Comparison of ENCODE assay signal across 22 mouse cellular contexts in genomic region chrX:163845408-163845807, GRCm38 (mm10).
DNase-seq lines count a peak whose midpoint lies in the region; ATAC-seq and TF ChIP-seq lines count a peak whose summit lies in the region.
"Had no signal": no experiment of that assay in that cellular context is flagged by ENCODE, and none has a peak within 500 bp of the region (broad histone marks: within the 10 kb centered on the region; RNA-seq: fewer than 3 reads in every experiment).

No protein-coding gene starts in this region.

- TF ChIP-seq POLR2A in bone marrow macrophage, adult 2 months (IDR thresholded peaks at IDR 0.05; ENCODE audit: borderline replicate concordance, low read depth, low read length) = no peak

- no peak for DNase-seq in spleen, postnatal 4 days (ENCODE audit: low spot score in 2 of 2)
- DNase-seq in adrenal gland, postnatal 4 days (ENCODE audit: low spot score in 2 of 2) = no peak
- DNase-seq in MN1 (ENCODE audit: low spot score) = no peak
- DNase-seq: adrenal gland, adult 2 months; adrenal gland, postnatal 10 days; adrenal gland, postnatal 25 days; cerebellum, adult 11 months; cerebellum, adult 18-20 months; cerebellum, adult 8-10 months; cerebellum, adult 9-11 months; cerebellum, postnatal 14 days; cerebellum, postnatal 36 days; forebrain, postnatal 0 days had no signal

- no peak overlapping the region for H3K4me3 ChIP-seq in bone marrow macrophage, adult 2 months (ENCODE audit: insufficient read depth, low read length)
- H3K4me3 ChIP-seq: embryonic facial prominence, embryonic 10.5 days; embryonic facial prominence, embryonic 12.5 days; forebrain, embryonic 13.5 days; forebrain, embryonic 15.5 days had no signal

- no peak for TF ChIP-seq CTCF in bone marrow macrophage, adult 2 months (IDR thresholded peaks at IDR 0.05; ENCODE audit: low read depth, low read length)

- H3K27ac ChIP-seq in bone marrow macrophage, adult 2 months (ENCODE audit: insufficient read depth, low read depth, low read length) = 0 out of 2 replicates have a peak overlapping the region, but pooled peaks have one; percentile 26
- H3K27ac ChIP-seq: embryonic facial prominence, embryonic 10.5 days; embryonic facial prominence, embryonic 12.5 days; forebrain, embryonic 13.5 days; forebrain, embryonic 15.5 days had no signal

- H3K4me1 ChIP-seq in bone marrow macrophage, adult 2 months (ENCODE audit: control insufficient read depth, insufficient read depth, low read length) = peaks cover 15% of the 10 kb centered on the region
- H3K4me1 ChIP-seq: embryonic facial prominence, embryonic 12.5 days; forebrain, embryonic 13.5 days had no signal

- ATAC-seq in common myeloid progenitor, adult 5-6 weeks (replicated peaks; ENCODE audit: low read depth, poor library complexity, severe bottlenecking) = peak; percentile 92
- peak; percentile 98 for ATAC-seq in megakaryocyte, adult 5-6 weeks (ENCODE audit: poor library complexity, severe bottlenecking)
- peak; percentile 75 for ATAC-seq in monocyte, adult 5-6 weeks (replicated peaks; ENCODE audit: insufficient number of reproducible peaks, low FRiP score, low TSS enrichment, poor library complexity, severe bottlenecking)
- ATAC-seq: CD4-positive, CD25-positive, alpha-beta regulatory T cell, adult 4 months; forebrain, embryonic 13.5 days; forebrain, embryonic 15.5 days; forebrain, postnatal 0 days had no signal
